Mouse (Mus musculus) bone marrow, adult 2 months (tissue): Measurements from ENCODE around the gene Flnc. TPM values are rescaled to one million over a fixed set of nuclear protein-coding genes. Genes with fewer than 3 reads are reported as not detected.

Source experiments
- H3K27ac ChIP-seq: fragments of 200-500 bp; 2 replicates; pipeline ENCODE4 v1.5.1; 2012; ENCODE audit warnings: low read depth, mild to moderate bottlenecking, control low read depth, inconsistent platforms, low read length; ENCODE audit not compliant: control insufficient read depth, poor library complexity, insufficient read depth
- H3K4me1 ChIP-seq: fragments of 200-500 bp; 2 replicates; pipeline ENCODE4 v1.6.1; 2011; ENCODE audit warnings: low read length; ENCODE audit not compliant: control insufficient read depth, insufficient read depth
- H3K4me3 ChIP-seq: fragments of 200-500 bp; replicated peaks from 2 replicates; pipeline ENCODE3; 2011; ENCODE audit warnings: mild to moderate bottlenecking, low read depth, low read length, control low read depth; ENCODE audit not compliant: control insufficient read depth
- CTCF ChIP-seq: fragments of 200-500 bp; IDR thresholded peaks from 2 replicates; pipeline ENCODE4 v1.5.1; 2011; ENCODE audit warnings: low read length, control low read depth; ENCODE audit not compliant: control insufficient read depth, insufficient read depth
- POLR2A ChIP-seq: fragments of 200-500 bp; IDR thresholded peaks from 2 replicates; pipeline ENCODE4 v1.6.1; 2011; ENCODE audit warnings: low read depth, mild to moderate bottlenecking, control low read depth, low read length, borderline replicate concordance; ENCODE audit not compliant: control insufficient read depth
- WGBS: fragments of 180-500 bp; shearing (Covaris S2); methylation state at CpG from one replicate; pipeline ENCODE4 v1.1.7; 2018; 5-methylcytosine and 5-hydroxymethylcytosine counted together
- polyA plus RNA-seq: library from polyadenylated mRNA; stranded (reverse); fragments of >200 nt; gene quantifications from 2 replicates; pipeline ENCODE4 v1.2.4, GENCODE M21; 2011; ENCODE audit warnings: low replicate concordance; ENCODE audit not compliant: missing spikeins, insufficient read depth, insufficient read length

Gene Flnc
- polyA plus RNA-seq, 1 experiment: 0.40 TPM

- no peak overlapping the region for H3K4me3 ChIP-seq
- TF ChIP-seq CTCF (no peak), POLR2A (no peak)
- 68% methylated on average over 3 of the region's 3 CpGs for WGBS
- H3K27ac ChIP-seq: no peak overlapping the region
- no peaks in the 10 kb centered on the region for H3K4me1 ChIP-seq
Measured at GRCm38 (mm10) chr6:29463388-29463787, 30.3 kb downstream of the Flnc start.

- under 1% methylated on average over 39 of the region's 39 CpGs for WGBS
- TF ChIP-seq CTCF (no peak), POLR2A (peak; percentile 65; the same call in 1 of the 2 replicates)
- Histone ChIP-seq H3K4me3 (peak within 1 kb of the TSS; percentile 88), H3K27ac (peak within 1 kb of the TSS; percentile 46), H3K4me1 (no peaks in the 10 kb centered on the region; the same call in 1 of the 2 replicates)
Measured at GRCm38 (mm10) chr6:29467583-29468354, 34.7 kb downstream of the Flnc start, which contains the start of gene Atp6v1f. Gene Atp6v1f, plus strand, starts transcription at chr6:29467718.

- Histone ChIP-seq H3K27ac (no peak overlapping the region), H3K4me3 (no peak overlapping the region), H3K4me1 (no peaks in the 10 kb centered on the region; the same call in 1 of the 2 replicates)
- WGBS: 86% methylated on average over 3 of the region's 3 CpGs
- no peak for TF ChIP-seq POLR2A
- no peak for TF ChIP-seq CTCF
Measured at GRCm38 (mm10) chr6:29468851-29469250, 35.8 kb downstream of the Flnc start.

GRCm38 (mm10) chr6:29471137-29471536, 38.1 kb downstream of the Flnc start, which contains the start of gene Atp6v1fnb:
Gene Atp6v1fnb, plus strand, starts transcription at chr6:29471437.
- H3K4me1 ChIP-seq: no peaks in the 10 kb centered on the region; the same call in none of the 2 replicates
- TF ChIP-seq POLR2A: no peak
- no peak for TF ChIP-seq CTCF
- H3K27ac ChIP-seq: no peak within 1 kb of the TSS
- no peak within 1 kb of the TSS for H3K4me3 ChIP-seq
- 89% methylated on average over 4 of the region's 4 CpGs for WGBS

- TF ChIP-seq CTCF (no peak), POLR2A (no peak; the same call in 1 of the 2 replicates)
- Histone ChIP-seq H3K4me3 (peak overlapping the region; percentile 27), H3K4me1 (no peaks in the 10 kb centered on the region; the same call in none of the 2 replicates), H3K27ac (no peak overlapping the region; the same call in 1 of the 2 replicates)
- WGBS: 8% methylated on average over 33 of the region's 33 CpGs
Measured at GRCm38 (mm10) chr6:29473941-29474691, 41.1 kb downstream of the Flnc start.

- no peak for TF ChIP-seq POLR2A
- no peak for TF ChIP-seq CTCF
- no peak overlapping the region for H3K4me3 ChIP-seq
- 83% methylated on average over 2 of the region's 2 CpGs for WGBS
Measured at GRCm38 (mm10) chr6:29474736-29475135, 41.7 kb downstream of the Flnc start.

GRCm38 (mm10) chr6:29482691-29483090, 49.6 kb downstream of the Flnc start:
- no peak for TF ChIP-seq CTCF
- TF ChIP-seq POLR2A: no peak
- H3K27ac ChIP-seq: no peak overlapping the region
- peaks cover 3% of the 10 kb centered on the region; the same call in 1 of the 2 replicates for H3K4me1 ChIP-seq
- WGBS: 90% methylated on average over 13 of the region's 13 CpGs
- H3K4me3 ChIP-seq: no peak overlapping the region

More at GRCm38 (mm10) chr6:29474736-29475135, 41.7 kb downstream of the Flnc start:
- H3K27ac ChIP-seq: no peak overlapping the region
- no peaks in the 10 kb centered on the region; the same call in none of the 2 replicates for H3K4me1 ChIP-seq
